ENCODE assay signal across 24 mouse cellular contexts in the genomic region with DNA sequence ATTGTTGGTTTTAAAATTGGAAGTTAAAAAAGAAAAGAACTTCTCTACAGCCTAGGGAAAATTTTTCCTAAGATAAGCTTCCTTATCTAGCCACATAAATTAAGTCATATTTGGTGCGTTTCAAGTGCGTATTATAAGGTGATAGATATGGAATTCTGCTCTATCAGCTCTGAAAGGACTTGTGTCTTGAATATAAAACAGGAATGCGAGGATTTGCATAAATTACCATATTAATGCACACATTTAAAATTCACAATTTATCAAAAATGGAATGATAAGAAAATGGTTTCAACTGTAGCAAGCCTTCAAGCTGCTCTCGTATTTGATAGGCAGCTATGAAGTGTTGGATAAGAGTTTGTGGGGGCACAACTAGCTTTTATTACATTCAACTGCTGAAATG.
DNase-seq lines count a peak whose midpoint lies in the region; ATAC-seq and TF ChIP-seq lines count a peak whose summit lies in the region.
"Had no signal": no experiment of that assay in that cellular context is flagged by ENCODE, and none has a peak within 500 bp of the region (broad histone marks: within the 10 kb centered on the region; RNA-seq: fewer than 3 reads in every experiment).

No protein-coding gene starts in this region.

- no peak for ATAC-seq in hindbrain, embryonic 12.5 days (ENCODE audit: low FRiP score)
- ATAC-seq in midbrain, postnatal 0 days (ENCODE audit: low FRiP score), result no peak
- peak; percentile 40; the same call in 1 of the 2 replicates for ATAC-seq in forebrain, postnatal 0 days
- ATAC-seq in midbrain, embryonic 15.5 days (replicated peaks), result no peak
- ATAC-seq in activated CD4-positive, CD25-positive, alpha-beta regulatory T cell, adult 4 months, result no peak

- H3K4me1 ChIP-seq in hindbrain, embryonic 12.5 days, result peaks cover 27% of the 10 kb centered on the region
- peaks cover 16% of the 10 kb centered on the region for H3K4me1 ChIP-seq in hindbrain, embryonic 10.5 days (replicated peaks)
- H3K4me1 ChIP-seq in midbrain, embryonic 10.5 days, result peaks cover 30% of the 10 kb centered on the region
- peaks cover 4% of the 10 kb centered on the region; the same call in 1 of the 2 replicates for H3K4me1 ChIP-seq in midbrain, postnatal 0 days (ENCODE audit: insufficient read depth, low read length)
- no peaks in the 10 kb centered on the region; the same call in 1 of the 2 replicates for H3K4me1 ChIP-seq in forebrain, postnatal 0 days (ENCODE audit: insufficient read depth)
- peaks cover 32% of the 10 kb centered on the region for H3K4me1 ChIP-seq in midbrain, embryonic 15.5 days
- H3K4me1 ChIP-seq: heart, embryonic 12.5 days; limb, embryonic 12.5 days; liver, embryonic 15.5 days had no signal

- no peak overlapping the region for H3K4me2 ChIP-seq in hindbrain, embryonic 12.5 days (replicated peaks)
- no peak overlapping the region for H3K4me2 ChIP-seq in midbrain, postnatal 0 days (ENCODE audit: low read depth, low read length, poor library complexity, severe bottlenecking)
- no peak overlapping the region for H3K4me2 ChIP-seq in forebrain, postnatal 0 days (ENCODE audit: low read depth)
- H3K4me2 ChIP-seq in midbrain, embryonic 15.5 days, result no peak overlapping the region
- H3K4me2 ChIP-seq: heart, embryonic 12.5 days; limb, embryonic 12.5 days; liver, embryonic 15.5 days; lung, embryonic 14.5 days had no signal

- no peaks in the 10 kb centered on the region for H3K9me3 ChIP-seq in hindbrain, embryonic 12.5 days (replicated peaks)
- H3K9me3 ChIP-seq in hindbrain, embryonic 10.5 days, result no peaks in the 10 kb centered on the region
- H3K9me3 ChIP-seq in midbrain, embryonic 10.5 days (replicated peaks), result no peaks in the 10 kb centered on the region
- H3K9me3 ChIP-seq in midbrain, postnatal 0 days (ENCODE audit: low read length), result no peaks in the 10 kb centered on the region
- no peaks in the 10 kb centered on the region for H3K9me3 ChIP-seq in forebrain, postnatal 0 days (ENCODE audit: low read length)
- no peaks in the 10 kb centered on the region for H3K9me3 ChIP-seq in midbrain, embryonic 15.5 days
- H3K9me3 ChIP-seq: heart, embryonic 12.5 days; limb, embryonic 12.5 days; liver, embryonic 15.5 days had no signal

- H3K27me3 ChIP-seq in hindbrain, embryonic 12.5 days, result no peaks in the 10 kb centered on the region
- H3K27me3 ChIP-seq in hindbrain, embryonic 10.5 days (ENCODE audit: insufficient read depth, poor library complexity, severe bottlenecking), result no peaks in the 10 kb centered on the region
- no peaks in the 10 kb centered on the region for H3K27me3 ChIP-seq in midbrain, embryonic 10.5 days (ENCODE audit: low read depth, poor library complexity, severe bottlenecking)
- H3K27me3 ChIP-seq in midbrain, postnatal 0 days (ENCODE audit: insufficient read depth, low read length), result no peaks in the 10 kb centered on the region
- H3K27me3 ChIP-seq in forebrain, postnatal 0 days (ENCODE audit: insufficient read depth, low read length), result no peaks in the 10 kb centered on the region
- no peaks in the 10 kb centered on the region for H3K27me3 ChIP-seq in midbrain, embryonic 15.5 days (replicated peaks)
- H3K27me3 ChIP-seq: heart, embryonic 12.5 days; limb, embryonic 12.5 days; liver, embryonic 15.5 days had no signal

- peak overlapping the region; percentile 72 for H3K27ac ChIP-seq in hindbrain, embryonic 12.5 days
- no peak overlapping the region for H3K27ac ChIP-seq in hindbrain, embryonic 10.5 days
- peak overlapping the region; percentile 70; the same call in 1 of the 2 replicates for H3K27ac ChIP-seq in midbrain, embryonic 10.5 days (replicated peaks)
- no peak overlapping the region; the same call in 1 of the 2 replicates for H3K27ac ChIP-seq in midbrain, postnatal 0 days (ENCODE audit: low read depth, low read length)
- no peak overlapping the region for H3K27ac ChIP-seq in forebrain, postnatal 0 days (ENCODE audit: low read depth, low read length)
- peak overlapping the region; percentile 75 for H3K27ac ChIP-seq in midbrain, embryonic 15.5 days
- H3K27ac ChIP-seq: limb, embryonic 12.5 days; liver, embryonic 15.5 days had no signal

- DNase-seq in hindbrain, embryonic 10.5 days (ENCODE audit: low spot score), result no peak
- no peak for DNase-seq in midbrain, embryonic 10.5 days (ENCODE audit: low spot score)
- no peak for DNase-seq in midbrain, postnatal 0 days (ENCODE audit: low spot score)
- DNase-seq in forebrain, postnatal 0 days, result no peak
- no peak for DNase-seq in gastrocnemius, adult 8-10 months (ENCODE audit: low spot score in 2 of 2)
- DNase-seq: adrenal gland, postnatal 25 days; gastrocnemius, postnatal 36 days; heart, adult 18-20 months; heart, postnatal 4 days; kidney, adult 2 months; kidney, postnatal 36 days; layer of hippocampus, postnatal 36 days; lung, embryonic 14.5 days; lung, postnatal 14 days; thymus, adult 2 months; thymus, postnatal 4 days had no signal

- WGBS in hindbrain, embryonic 12.5 days, result 63% methylated on average over 4 of the region's 4 CpGs
- WGBS in hindbrain, embryonic 10.5 days, result 79% methylated on average over 4 of the region's 4 CpGs
- 62% methylated on average over 4 of the region's 4 CpGs for WGBS in midbrain, embryonic 10.5 days
- WGBS in midbrain, postnatal 0 days, result 35% methylated on average over 4 of the region's 4 CpGs
- whole genome bisulfite sequencing in forebrain, postnatal 0 days, result 29% methylated on average over 4 of the region's 4 CpGs
- 28% methylated on average over 4 of the region's 4 CpGs for WGBS in midbrain, embryonic 15.5 days

- H3K9ac ChIP-seq in hindbrain, embryonic 12.5 days, result no peak overlapping the region
- no peak overlapping the region for H3K9ac ChIP-seq in midbrain, postnatal 0 days (replicated peaks; ENCODE audit: low read length, poor library complexity, severe bottlenecking)
- no peak overlapping the region for H3K9ac ChIP-seq in forebrain, postnatal 0 days
- no peak overlapping the region for H3K9ac ChIP-seq in midbrain, embryonic 15.5 days
- H3K9ac ChIP-seq: heart, embryonic 12.5 days; limb, embryonic 12.5 days; liver, embryonic 15.5 days; lung, embryonic 14.5 days had no signal

- no peak overlapping the region for H3K4me3 ChIP-seq in hindbrain, embryonic 12.5 days
- H3K4me3 ChIP-seq in hindbrain, embryonic 10.5 days, result no peak overlapping the region
- no peak overlapping the region for H3K4me3 ChIP-seq in midbrain, embryonic 10.5 days
- H3K4me3 ChIP-seq in midbrain, postnatal 0 days (ENCODE audit: low read depth, low read length), result no peak overlapping the region
- no peak overlapping the region for H3K4me3 ChIP-seq in forebrain, postnatal 0 days (ENCODE audit: low read depth, low read length)
- no peak overlapping the region for H3K4me3 ChIP-seq in midbrain, embryonic 15.5 days
- H3K4me3 ChIP-seq: erythroblast, embryonic 14.5 days; heart, embryonic 12.5 days; limb, embryonic 12.5 days; liver, embryonic 15.5 days; myocyte had no signal

- TF ChIP-seq CTCF in midbrain, postnatal 0 days (IDR thresholded peaks at IDR 0.05), result no peak
- no peak for TF ChIP-seq CTCF in forebrain, postnatal 0 days (IDR thresholded peaks at IDR 0.05; ENCODE audit: low read depth)

- H3K36me3 ChIP-seq in hindbrain, embryonic 12.5 days, result no peaks in the 10 kb centered on the region
- H3K36me3 ChIP-seq in hindbrain, embryonic 10.5 days, result no peaks in the 10 kb centered on the region
- H3K36me3 ChIP-seq in midbrain, embryonic 10.5 days, result no peaks in the 10 kb centered on the region
- H3K36me3 ChIP-seq in midbrain, postnatal 0 days (ENCODE audit: insufficient read depth, low read length), result no peaks in the 10 kb centered on the region
- no peaks in the 10 kb centered on the region for H3K36me3 ChIP-seq in forebrain, postnatal 0 days (ENCODE audit: insufficient read depth)
- no peaks in the 10 kb centered on the region for H3K36me3 ChIP-seq in midbrain, embryonic 15.5 days (replicated peaks)
- H3K36me3 ChIP-seq: heart, embryonic 12.5 days; limb, embryonic 12.5 days; liver, embryonic 15.5 days had no signal

Comparison
In these comparisons a context has a peak if more than half of its experiments do, and no peak if none do; other contexts are left out.
1. H3K27ac ChIP-seq: peak in hindbrain, embryonic 12.5 days (single experiment), midbrain, embryonic 10.5 days (single experiment) and midbrain, embryonic 15.5 days (single experiment); none in hindbrain, embryonic 10.5 days (single experiment), midbrain, postnatal 0 days (single experiment) and forebrain, postnatal 0 days (single experiment).